Mouse (Mus musculus) embryonic facial prominence, embryonic 11.5 days (tissue): Measurements from ENCODE around the gene Tbcd. TPM values are rescaled to one million over a fixed set of nuclear protein-coding genes. Genes with fewer than 3 reads are reported as not detected.
A peak's percentile ranks its signal among the peaks of the same experiment; 100 is the strongest.

Source experiments
- ATAC-seq: fragments of 200-750 bp; cut with Nextera tagmentation; replicated peaks from 2 replicates; pipeline ENCODE4 v1.8.0; 2017; ENCODE audit warnings: low read depth; ENCODE audit not compliant: insufficient number of reproducible peaks, low FRiP score, low TSS enrichment
- DNase-seq: peaks from one replicate; pipeline ENCODE4 v3.0.0-alpha.2; 2015; ENCODE audit warnings: low spot score
- H3K27ac ChIP-seq: fragments of 300-500 bp; sonication (generic); replicated peaks from 2 replicates; pipeline ENCODE4 v1.5.1; 2014; ENCODE audit warnings: mild to moderate bottlenecking, low read depth, low read length, control low read depth
- H3K27me3 ChIP-seq: fragments of 300-500 bp; sonication (generic); 2 replicates; pipeline ENCODE4 v1.6.1; 2014; ENCODE audit warnings: mild to moderate bottlenecking, low read length, moderate library complexity, mixed read lengths; ENCODE audit not compliant: control insufficient read depth, insufficient read depth
- H3K36me3 ChIP-seq: fragments of 300-500 bp; sonication (generic); replicated peaks from 2 replicates; pipeline ENCODE4 v1.6.1; 2014; ENCODE audit warnings: low read depth, mild to moderate bottlenecking, low read length, moderate library complexity, mixed read lengths; ENCODE audit not compliant: control insufficient read depth, insufficient read depth
- H3K4me1 ChIP-seq: fragments of 300-500 bp; sonication (generic); 2 replicates; pipeline ENCODE4 v1.6.1; 2014; ENCODE audit warnings: low read length, mixed read lengths; ENCODE audit not compliant: control insufficient read depth, insufficient read depth
- H3K4me2 ChIP-seq: fragments of 300-500 bp; sonication (generic); 2 replicates; pipeline ENCODE4 v1.6.1; 2014; ENCODE audit warnings: low read depth, mild to moderate bottlenecking, control low read depth, low read length, moderate library complexity
- H3K4me3 ChIP-seq: fragments of 300-500 bp; sonication (generic); 2 replicates; pipeline ENCODE4 v1.5.1; 2014; ENCODE audit warnings: low read depth, low read length, control low read depth
- H3K9ac ChIP-seq: fragments of 300-500 bp; sonication (generic); replicated peaks from 2 replicates; pipeline ENCODE4 v1.6.1; 2014; ENCODE audit warnings: mild to moderate bottlenecking, control low read depth, low read length
- H3K9me3 ChIP-seq: fragments of 300-500 bp; sonication (generic); replicated peaks from 2 replicates; pipeline ENCODE4 v1.6.1; 2016; ENCODE audit warnings: mild to moderate bottlenecking, low read length, inconsistent platforms, mixed read lengths; ENCODE audit not compliant: control insufficient read depth
- WGBS: fragments of 180-500 bp; shearing (Covaris S2); extraction: QIAGEN DNeasy Blood & Tissue Kit; methylation state at CpG from one replicate; pipeline ENCODE4 v1.1.7; 2014; 5-methylcytosine and 5-hydroxymethylcytosine counted together
- polyA plus RNA-seq: library from polyadenylated mRNA; unstranded; fragments of >200 nt; fragmentation: Nextera tagmentation; extraction: Ambion mirVana; gene quantifications from 2 replicates; pipeline ENCODE4 v1.2.1, GENCODE M21; 2014

The Tbcd gene
- polyA plus RNA-seq, 1 experiment from 2014 or later = 31.1 TPM

GRCm38 (mm10) chr11:121547925-121548324, 96.2 kb downstream of the Tbcd start:
- 93% methylated on average over 4 of the region's 4 CpGs for WGBS
- no peaks in the 10 kb centered on the region for H3K4me1 ChIP-seq
- no peak overlapping the region for H3K9ac ChIP-seq
- H3K27ac ChIP-seq = no peak overlapping the region
- DNase-seq (no peak), ATAC-seq (no peak)
- H3K4me2 ChIP-seq = no peak overlapping the region
- no peaks in the 10 kb centered on the region for H3K36me3 ChIP-seq
- no peak overlapping the region for H3K4me3 ChIP-seq
- no peaks in the 10 kb centered on the region for H3K9me3 ChIP-seq
- H3K27me3 ChIP-seq = no peaks in the 10 kb centered on the region

- Histone ChIP-seq H3K4me3 (no peak overlapping the region), H3K4me2 (no peak overlapping the region), H3K27ac (no peak overlapping the region), H3K9me3 (no peaks in the 10 kb centered on the region), H3K36me3 (no peaks in the 10 kb centered on the region), H3K4me1 (no peaks in the 10 kb centered on the region), H3K9ac (no peak overlapping the region), H3K27me3 (no peaks in the 10 kb centered on the region)
- DNase-seq (no peak), ATAC-seq (no peak)
- WGBS = 82% methylated on average over 12 of the region's 12 CpGs
Measured at GRCm38 (mm10) chr11:121548996-121549842, 97.5 kb downstream of the Tbcd start.

GRCm38 (mm10) chr11:121549843-121550647, 98.3 kb downstream of the Tbcd start:
- ATAC-seq (peak; percentile 69; the same call in 1 of the 2 replicates), DNase-seq (no peak)
- Histone ChIP-seq H3K4me1 (no peaks in the 10 kb centered on the region), H3K27me3 (no peaks in the 10 kb centered on the region), H3K9me3 (no peaks in the 10 kb centered on the region), H3K4me3 (no peak overlapping the region), H3K27ac (no peak overlapping the region; the same call in 1 of the 2 replicates), H3K9ac (no peak overlapping the region), H3K4me2 (no peak overlapping the region), H3K36me3 (no peaks in the 10 kb centered on the region)
- 78% methylated on average over 17 of the region's 17 CpGs for WGBS

GRCm38 (mm10) chr11:121551206-121551799, 99.6 kb downstream of the Tbcd start:
- H3K36me3 ChIP-seq = no peaks in the 10 kb centered on the region
- H3K9ac ChIP-seq = no peak overlapping the region
- no peaks in the 10 kb centered on the region for H3K9me3 ChIP-seq
- WGBS = 89% methylated on average over 5 of the region's 5 CpGs
- H3K4me2 ChIP-seq = no peak overlapping the region
- no peak overlapping the region for H3K27ac ChIP-seq
- no peaks in the 10 kb centered on the region for H3K27me3 ChIP-seq
- no peak overlapping the region for H3K4me3 ChIP-seq
- H3K4me1 ChIP-seq = no peaks in the 10 kb centered on the region
- DNase-seq (no peak), ATAC-seq (no peak)

- Histone ChIP-seq H3K36me3 (no peaks in the 10 kb centered on the region), H3K27me3 (no peaks in the 10 kb centered on the region), H3K4me3 (no peak overlapping the region), H3K9me3 (no peaks in the 10 kb centered on the region), H3K4me1 (no peaks in the 10 kb centered on the region), H3K4me2 (no peak overlapping the region), H3K27ac (no peak overlapping the region), H3K9ac (no peak overlapping the region)
- ATAC-seq = no peak
- DNase-seq = no peak
- WGBS = 81% methylated on average over 4 of the region's 4 CpGs
Measured at GRCm38 (mm10) chr11:121552167-121552566, 100.4 kb downstream of the Tbcd start.

GRCm38 (mm10) chr11:121552846-121553457, 101.2 kb downstream of the Tbcd start:
- 91% methylated on average over 7 of the region's 7 CpGs for WGBS
- DNase-seq = no peak
- Histone ChIP-seq H3K9me3 (no peaks in the 10 kb centered on the region), H3K4me2 (no peak overlapping the region), H3K27ac (no peak overlapping the region), H3K4me1 (no peaks in the 10 kb centered on the region), H3K9ac (no peak overlapping the region), H3K4me3 (no peak overlapping the region), H3K27me3 (no peaks in the 10 kb centered on the region), H3K36me3 (no peaks in the 10 kb centered on the region)
- ATAC-seq = no peak

GRCm38 (mm10) chr11:121553458-121553857, 101.7 kb downstream of the Tbcd start:
- H3K27me3 ChIP-seq = no peaks in the 10 kb centered on the region
- H3K4me1 ChIP-seq = no peaks in the 10 kb centered on the region
- ATAC-seq (no peak), DNase-seq (no peak)
- no peak overlapping the region for H3K9ac ChIP-seq
- H3K9me3 ChIP-seq = no peaks in the 10 kb centered on the region
- H3K36me3 ChIP-seq = no peaks in the 10 kb centered on the region
- no peak overlapping the region for H3K27ac ChIP-seq
- H3K4me3 ChIP-seq = no peak overlapping the region
- no peak overlapping the region for H3K4me2 ChIP-seq
- 96% methylated on average over 3 of the region's 3 CpGs for WGBS
